Mouse (Mus musculus): ENCODE results near the gene Atp8a2. TPM values are rescaled to one million over a fixed set of nuclear protein-coding genes. Genes with fewer than 3 reads are reported as not detected.

Gene Atp8a2
- polyA plus RNA-seq, 1 experiment = 0.36 TPM

DNA sequence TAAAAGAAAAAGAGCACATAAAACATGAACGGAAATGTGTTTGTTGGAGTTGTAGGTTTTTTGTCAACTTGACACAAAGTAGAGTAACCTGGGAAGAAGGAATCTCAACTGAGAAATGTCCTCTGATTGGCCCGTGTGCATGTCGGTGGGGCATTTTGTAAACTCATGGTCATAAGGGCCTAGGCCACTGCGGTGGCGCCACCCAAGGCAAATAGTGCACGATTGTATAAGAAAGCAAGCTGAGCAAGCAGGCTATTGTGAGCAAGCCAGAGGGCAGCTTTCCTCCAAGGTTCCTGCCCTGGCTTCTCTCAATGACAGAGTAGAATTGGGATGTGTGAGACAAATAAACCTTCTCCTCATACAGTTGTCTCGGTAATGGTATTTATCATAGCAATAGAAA lies 12.2 kb upstream of the Atp8a2 start:
- WGBS = 95% methylated on average over 7 of the region's 7 CpGs
- TF ChIP-seq CTCF (conservative IDR thresholded peaks at IDR 0.05; ENCODE audit: insufficient read depth, insufficient read length, low read depth, low read length) = no peak
- no peak for TF ChIP-seq POLR2A (IDR thresholded peaks at IDR 0.05; ENCODE audit: low read depth, low read length)
- DNase-seq = no peak
- no peak overlapping the region for H3K27ac ChIP-seq (ENCODE audit: insufficient read depth, low read depth, low read length)
- H3K4me3 ChIP-seq (ENCODE audit: insufficient read depth, low read depth, low read length) = no peak overlapping the region
- H3K36me3 ChIP-seq (ENCODE audit: control insufficient read depth, insufficient read depth, low read length) = no peaks in the 10 kb centered on the region
- no peaks in the 10 kb centered on the region for H3K4me1 ChIP-seq (ENCODE audit: control insufficient read depth, insufficient read depth, low read length)
- no peaks in the 10 kb centered on the region for H3K27me3 ChIP-seq (replicated peaks; ENCODE audit: control insufficient read depth, insufficient read depth, low read length)

DNA sequence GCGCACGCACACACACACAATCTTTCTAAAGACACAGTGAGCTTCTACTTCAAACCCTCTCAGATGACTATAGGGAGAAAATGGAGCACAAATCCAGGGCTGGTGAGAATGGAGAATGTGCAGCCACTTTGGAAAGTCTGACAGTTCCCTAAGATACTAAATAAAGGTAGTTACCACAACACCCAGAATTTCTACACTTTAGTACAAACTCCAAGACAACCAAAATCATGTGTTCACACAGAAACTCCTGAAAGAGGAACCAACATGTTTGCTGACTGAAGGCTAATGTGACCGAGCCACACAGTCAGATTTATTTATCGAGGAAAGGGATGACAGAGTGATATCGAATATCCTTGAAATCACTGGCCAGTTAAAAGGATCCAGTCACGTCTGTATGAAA lies 8.0 kb upstream of the Atp8a2 start:
- Histone ChIP-seq H3K36me3 (ENCODE audit: control insufficient read depth, insufficient read depth, low read length) (no peaks in the 10 kb centered on the region), H3K27ac (ENCODE audit: insufficient read depth, low read depth, low read length) (no peak overlapping the region), H3K4me3 (ENCODE audit: insufficient read depth, low read depth, low read length) (no peak overlapping the region), H3K4me1 (ENCODE audit: control insufficient read depth, insufficient read depth, low read length) (no peaks in the 10 kb centered on the region), H3K27me3 (replicated peaks; ENCODE audit: control insufficient read depth, insufficient read depth, low read length) (no peaks in the 10 kb centered on the region)
- 70% methylated on average over 6 of the region's 6 CpGs for WGBS
- DNase-seq = no peak
- TF ChIP-seq POLR2A (IDR thresholded peaks at IDR 0.05; ENCODE audit: low read depth, low read length) (no peak), CTCF (conservative IDR thresholded peaks at IDR 0.05; ENCODE audit: insufficient read depth, insufficient read length, low read depth, low read length) (no peak)

GRCm38 (mm10) chr14:60195999-60196398 lies 980 bp downstream of the Atp8a2 start:
- no peak for DNase-seq
- WGBS = 76% methylated on average over 5 of the region's 5 CpGs
- H3K4me1 ChIP-seq (ENCODE audit: control insufficient read depth, insufficient read depth, low read length) = no peaks in the 10 kb centered on the region

GRCm38 (mm10) chr14:60194606-60195005 lies 2.4 kb downstream of the Atp8a2 start:
- TF ChIP-seq CTCF (conservative IDR thresholded peaks at IDR 0.05; ENCODE audit: insufficient read depth, insufficient read length, low read depth, low read length) (no peak), POLR2A (IDR thresholded peaks at IDR 0.05; ENCODE audit: low read depth, low read length) (no peak)
- 75% methylated on average over 1 of the region's 1 CpGs for WGBS
- Histone ChIP-seq H3K4me3 (ENCODE audit: insufficient read depth, low read depth, low read length) (no peak overlapping the region), H3K27me3 (replicated peaks; ENCODE audit: control insufficient read depth, insufficient read depth, low read length) (no peaks in the 10 kb centered on the region), H3K27ac (ENCODE audit: insufficient read depth, low read depth, low read length) (no peak overlapping the region), H3K36me3 (ENCODE audit: control insufficient read depth, insufficient read depth, low read length) (no peaks in the 10 kb centered on the region), H3K4me1 (ENCODE audit: control insufficient read depth, insufficient read depth, low read length) (no peaks in the 10 kb centered on the region)
- no peak for DNase-seq

More at GRCm38 (mm10) chr14:60195999-60196398, 980 bp downstream of the Atp8a2 start:
- H3K4me3 ChIP-seq (ENCODE audit: insufficient read depth, low read depth, low read length) = no peak overlapping the region
- H3K36me3 ChIP-seq (ENCODE audit: control insufficient read depth, insufficient read depth, low read length) = no peaks in the 10 kb centered on the region
- no peaks in the 10 kb centered on the region for H3K27me3 ChIP-seq (replicated peaks; ENCODE audit: control insufficient read depth, insufficient read depth, low read length)
- TF ChIP-seq CTCF (conservative IDR thresholded peaks at IDR 0.05; ENCODE audit: insufficient read depth, insufficient read length, low read depth, low read length) (no peak), POLR2A (IDR thresholded peaks at IDR 0.05; ENCODE audit: low read depth, low read length) (no peak)
- no peak overlapping the region for H3K27ac ChIP-seq (ENCODE audit: insufficient read depth, low read depth, low read length)

- TF ChIP-seq CTCF (conservative IDR thresholded peaks at IDR 0.05; ENCODE audit: insufficient read depth, insufficient read length, low read depth, low read length) (no peak), POLR2A (IDR thresholded peaks at IDR 0.05; ENCODE audit: low read depth, low read length) (no peak)
- no peaks in the 10 kb centered on the region for H3K4me1 ChIP-seq (ENCODE audit: control insufficient read depth, insufficient read depth, low read length)
- whole genome bisulfite sequencing = 91% methylated on average over 5 of the region's 5 CpGs
- DNase-seq = no peak
- H3K27me3 ChIP-seq (replicated peaks; ENCODE audit: control insufficient read depth, insufficient read depth, low read length) = no peaks in the 10 kb centered on the region
- no peaks in the 10 kb centered on the region for H3K36me3 ChIP-seq (ENCODE audit: control insufficient read depth, insufficient read depth, low read length)
- H3K27ac ChIP-seq (ENCODE audit: insufficient read depth, low read depth, low read length) = no peak overlapping the region
- H3K4me3 ChIP-seq (ENCODE audit: insufficient read depth, low read depth, low read length) = no peak overlapping the region
Measured at GRCm38 (mm10) chr14:60189771-60190170, 7.2 kb downstream of the Atp8a2 start.

- no peaks in the 10 kb centered on the region for H3K36me3 ChIP-seq (ENCODE audit: control insufficient read depth, insufficient read depth, low read length)
- 84% methylated on average over 5 of the region's 5 CpGs for WGBS
Measured at GRCm38 (mm10) chr14:60188201-60188825, 8.7 kb downstream of the Atp8a2 start.

GRCm38 (mm10) chr14:60181306-60181705 lies 15.7 kb downstream of the Atp8a2 start:
- Histone ChIP-seq H3K27me3 (replicated peaks; ENCODE audit: control insufficient read depth, insufficient read depth, low read length) (peaks cover 3% of the 10 kb centered on the region; the same call in 1 of the 2 replicates), H3K36me3 (ENCODE audit: control insufficient read depth, insufficient read depth, low read length) (no peaks in the 10 kb centered on the region), H3K4me3 (ENCODE audit: insufficient read depth, low read depth, low read length) (no peak overlapping the region), H3K4me1 (ENCODE audit: control insufficient read depth, insufficient read depth, low read length) (no peaks in the 10 kb centered on the region), H3K27ac (ENCODE audit: insufficient read depth, low read depth, low read length) (no peak overlapping the region)
- 95% methylated on average over 2 of the region's 2 CpGs for WGBS
- no peak for DNase-seq
- no peak for TF ChIP-seq POLR2A (IDR thresholded peaks at IDR 0.05; ENCODE audit: low read depth, low read length)
- no peak for TF ChIP-seq CTCF (conservative IDR thresholded peaks at IDR 0.05; ENCODE audit: insufficient read depth, insufficient read length, low read depth, low read length)

More at GRCm38 (mm10) chr14:60188201-60188825, 8.7 kb downstream of the Atp8a2 start:
- no peak for TF ChIP-seq POLR2A (IDR thresholded peaks at IDR 0.05; ENCODE audit: low read depth, low read length)
- TF ChIP-seq CTCF (conservative IDR thresholded peaks at IDR 0.05; ENCODE audit: insufficient read depth, insufficient read length, low read depth, low read length) = no peak
- Histone ChIP-seq H3K4me1 (ENCODE audit: control insufficient read depth, insufficient read depth, low read length) (no peaks in the 10 kb centered on the region), H3K27ac (ENCODE audit: insufficient read depth, low read depth, low read length) (no peak overlapping the region), H3K27me3 (replicated peaks; ENCODE audit: control insufficient read depth, insufficient read depth, low read length) (no peaks in the 10 kb centered on the region), H3K4me3 (ENCODE audit: insufficient read depth, low read depth, low read length) (no peak overlapping the region)
- DNase-seq = no peak

Data from kidney, adult 2 months (tissue).